Mouse (Mus musculus) spleen, adult 10 weeks (tissue): Measurements from ENCODE around the gene Olfr530. TPM values are rescaled to one million over a fixed set of nuclear protein-coding genes. Genes with fewer than 3 reads are reported as not detected.

Experiments used
- polyA plus RNA-seq: library from polyadenylated mRNA; stranded (reverse); fragments of 350-450 nt; fragmentation: Illumina TruSeq; extraction: RNeasy Lipid Tissue Mini Kit (QIAGEN cat#74804); gene quantifications from one replicate; pipeline ENCODE4 v1.2.3, GENCODE M21; 2015; ENCODE audit warnings: low replicate concordance; ENCODE audit not compliant: insufficient read depth

The Olfr530 gene
- not detected for polyA plus RNA-seq

GRCm38 (mm10) chr7:140376231-140376630, at the start of gene Olfr530:
Gene Olfr530, minus strand, starts transcription at chr7:140376331.

GRCm38 (mm10) chr7:140421539-140421938, 45.4 kb upstream of the Olfr530 start, which contains the start of gene Olfr532:
Gene Olfr532, minus strand, starts transcription at chr7:140421639.

GRCm38 (mm10) chr7:140402818-140403217, 26.7 kb upstream of the Olfr530 start, which contains the start of gene Olfr531:
Gene Olfr531, minus strand, starts transcription at chr7:140402918.

GRCm38 (mm10) chr7:140361571-140361970, 14.6 kb downstream of the Olfr530 start, which contains the start of gene Olfr60:
Gene Olfr60, minus strand, starts transcription at chr7:140361671.

GRCm38 (mm10) chr7:140333717-140334116, 42.4 kb downstream of the Olfr530 start, which contains the start of gene Olfr527:
Gene Olfr527, plus strand, starts transcription at chr7:140334017.

Other genes starting within 250 kb of the Olfr530 start
- gene Mtg1, start 238.8 kb downstream of the Olfr530 start, polyA plus RNA-seq: 17.2 TPM
- 0.19 TPM for gene Sprn, start 221.5 kb downstream of the Olfr530 start, polyA plus RNA-seq
- gene Olfr522, start 211.6 kb downstream of the Olfr530 start, polyA plus RNA-seq: not detected
- gene Olfr523, start 203.1 kb downstream of the Olfr530 start, polyA plus RNA-seq: not detected
- not detected for gene Olfr524, start 170.4 kb downstream of the Olfr530 start, polyA plus RNA-seq
- 0.58 TPM for gene Cd163l1, start 158.1 kb downstream of the Olfr530 start, polyA plus RNA-seq
- 1.0 TPM for gene 5830411N06Rik, start 129.0 kb downstream of the Olfr530 start, polyA plus RNA-seq
- gene Olfr525, start 55.5 kb downstream of the Olfr530 start, polyA plus RNA-seq: not detected
- not detected for gene Olfr527, start 42.3 kb downstream of the Olfr530 start, polyA plus RNA-seq
- gene Olfr60, start 14.7 kb downstream of the Olfr530 start, polyA plus RNA-seq: 0.25 TPM
- not detected for gene Olfr531, start 26.6 kb upstream of the Olfr530 start, polyA plus RNA-seq
- gene Olfr532, start 45.3 kb upstream of the Olfr530 start, polyA plus RNA-seq: not detected
- gene Olfr533, start 87.0 kb upstream of the Olfr530 start, polyA plus RNA-seq: not detected
- not detected for gene Olfr535, start 107.9 kb upstream of the Olfr530 start, polyA plus RNA-seq
- gene Olfr536, start 131.1 kb upstream of the Olfr530 start, polyA plus RNA-seq: not detected
- gene Olfr538, start 191.6 kb upstream of the Olfr530 start, polyA plus RNA-seq: not detected
- not detected for gene Olfr46, start 224.9 kb upstream of the Olfr530 start, polyA plus RNA-seq